Mouse (Mus musculus) left cerebral cortex, adult 11 months (tissue): ENCODE measurements around the gene Gm10197.

Experiments
- DNase-seq: peaks from one replicate; pipeline ENCODE4 v3.0.0; 2022; ENCODE audit warnings: low spot score

The Gm10197 gene

GRCm38 (mm10) chr19:53359160-53360033 is 12.2 kb downstream of the Gm10197 start:
- no peak for DNase-seq

GRCm38 (mm10) chr19:53355065-53355464 is 16.5 kb downstream of the Gm10197 start:
- no peak for DNase-seq

GRCm38 (mm10) chr19:53354271-53355000 is 17.1 kb downstream of the Gm10197 start:
- DNase-seq: no peak

- peak; percentile 59 for DNase-seq
These were observed 17.7 kb downstream of the Gm10197 start for GRCm38 (mm10) chr19:53353864-53354263.

- DNase-seq: no peak
These were observed 25.8 kb downstream of the Gm10197 start for GRCm38 (mm10) chr19:53345766-53346165.

GRCm38 (mm10) chr19:53344062-53344461 is 27.5 kb downstream of the Gm10197 start:
- no peak for DNase-seq

GRCm38 (mm10) chr19:53343174-53343881 is 28.2 kb downstream of the Gm10197 start:
- DNase-seq: no peak

GRCm38 (mm10) chr19:53340423-53340822 is 31.1 kb downstream of the Gm10197 start:
- no peak for DNase-seq

- no peak for DNase-seq
These were observed 36.3 kb downstream of the Gm10197 start for GRCm38 (mm10) chr19:53335241-53335640.

GRCm38 (mm10) chr19:53333730-53334129 is 37.8 kb downstream of the Gm10197 start:
- no peak for DNase-seq

- no peak for DNase-seq
These were observed 39.6 kb downstream of the Gm10197 start for GRCm38 (mm10) chr19:53331882-53332500.

GRCm38 (mm10) chr19:53329992-53330381 is 41.6 kb downstream of the Gm10197 start:
- peak; percentile 68 for DNase-seq

- DNase-seq: peak; percentile 84
These were observed 42.2 kb downstream of the Gm10197 start for GRCm38 (mm10) chr19:53329221-53329991.

- DNase-seq: no peak
These were observed 43.5 kb downstream of the Gm10197 start for GRCm38 (mm10) chr19:53328116-53328515.

- peak; percentile 83 for DNase-seq
These were observed 45.8 kb downstream of the Gm10197 start for GRCm38 (mm10) chr19:53325578-53326295.

GRCm38 (mm10) chr19:53324866-53325265 is 46.7 kb downstream of the Gm10197 start:
- DNase-seq: no peak

- no peak for DNase-seq
These were observed 49.0 kb downstream of the Gm10197 start for GRCm38 (mm10) chr19:53322438-53323048.
